Mouse (Mus musculus) granulocyte monocyte progenitor cell, adult 5-6 weeks (primary cell): ENCODE data around the gene Celsr1. TPM values are rescaled to one million over a fixed set of nuclear protein-coding genes. Genes with fewer than 3 reads are reported as not detected.

Experiments
- ATAC-seq: replicated peaks from 2 replicates; pipeline ENCODE4 v1.8.0; 2016; ENCODE audit warnings: mild to moderate bottlenecking, moderate TSS enrichment, inconsistent platforms; ENCODE audit not compliant: poor library complexity, severe bottlenecking
- total RNA-seq, 2 experiments: library from RNA; stranded (forward) in 1 of 2; stranded (reverse) in 1 of 2; fragments of 200-712, 200-1000 nt in 1 of 2; fragments of >200 nt in 1 of 2; fragmentation: Nextera tagmentation in 1 of 2; gene quantifications; 2 replicates each; pipeline ENCODE4 v1.2.3; 2014 to 2017

The Celsr1 gene
- total RNA-seq, 2 experiments from 2014 or later, result 8.0 to 8.7 TPM

GRCm38 (mm10) chr15:86041421-86041820 is 7.8 kb upstream of the Celsr1 start:
- ATAC-seq, result no peak

GRCm38 (mm10) chr15:86038802-86039201 is 5.2 kb upstream of the Celsr1 start:
- peak; percentile 64 for ATAC-seq

- ATAC-seq, result no peak
Observed at GRCm38 (mm10) chr15:86035913-86036312, 2.3 kb upstream of the Celsr1 start.

GRCm38 (mm10) chr15:86034781-86035360 is 1.3 kb upstream of the Celsr1 start:
- peak; percentile 15 for ATAC-seq

- ATAC-seq, result peak; percentile 65
Observed at GRCm38 (mm10) chr15:86034021-86034523, 495 bp upstream of the Celsr1 start.

GRCm38 (mm10) chr15:86032811-86033190 is 776 bp downstream of the Celsr1 start:
- peak; percentile 63 for ATAC-seq

GRCm38 (mm10) chr15:86029981-86030380 is 3.6 kb downstream of the Celsr1 start:
- ATAC-seq, result no peak

GRCm38 (mm10) chr15:86027871-86028270 is 5.7 kb downstream of the Celsr1 start:
- no peak for ATAC-seq

GRCm38 (mm10) chr15:86021971-86022370 is 11.6 kb downstream of the Celsr1 start:
- ATAC-seq, result peak; percentile 69

GRCm38 (mm10) chr15:86021301-86021700 is 12.3 kb downstream of the Celsr1 start:
- no peak for ATAC-seq

GRCm38 (mm10) chr15:86020008-86020407 is 13.6 kb downstream of the Celsr1 start:
- ATAC-seq, result no peak

GRCm38 (mm10) chr15:86018753-86019512 is 14.6 kb downstream of the Celsr1 start:
- ATAC-seq, result no peak

GRCm38 (mm10) chr15:86017336-86017735 is 16.2 kb downstream of the Celsr1 start:
- ATAC-seq, result no peak

GRCm38 (mm10) chr15:86015860-86016541 is 17.6 kb downstream of the Celsr1 start:
- ATAC-seq, result 0 out of 2 replicates have a peak, but pooled peaks have one; percentile 17

- no peak for ATAC-seq
Observed at GRCm38 (mm10) chr15:86015026-86015425, 18.6 kb downstream of the Celsr1 start.

- no peak for ATAC-seq
Observed at GRCm38 (mm10) chr15:86013656-86014055, 19.9 kb downstream of the Celsr1 start.

GRCm38 (mm10) chr15:86013130-86013529 is 20.4 kb downstream of the Celsr1 start:
- no peak for ATAC-seq

GRCm38 (mm10) chr15:86007690-86008121 is 25.9 kb downstream of the Celsr1 start:
- ATAC-seq, result peak; percentile 87

- ATAC-seq, result no peak
Observed at GRCm38 (mm10) chr15:86005691-86006525, 27.7 kb downstream of the Celsr1 start.

GRCm38 (mm10) chr15:86004048-86004447 is 29.5 kb downstream of the Celsr1 start:
- ATAC-seq, result no peak
